Mouse (Mus musculus): ENCODE measurements around the gene Hs3st3a1. TPM values are rescaled to one million over a fixed set of nuclear protein-coding genes. Genes with fewer than 3 reads are reported as not detected.

Gene Hs3st3a1
- 0.21 and 0.30 TPM in 2 replicates for polyA plus RNA-seq (2015; fragmentation: Nextera tagmentation; extraction: Ambion mirVana)

- peak; percentile 18 for DNase-seq (ENCODE audit: low spot score)
Measured at GRCm38 (mm10) chr11:64434611-64435545, at the start of gene Hs3st3a1. Hs3st3a1 (plus strand) TSS chr11:64435332.

- DNase-seq (ENCODE audit: low spot score) = no peak
Measured at GRCm38 (mm10) chr11:64386333-64386732, 48.8 kb upstream of the Hs3st3a1 start.

DNA sequence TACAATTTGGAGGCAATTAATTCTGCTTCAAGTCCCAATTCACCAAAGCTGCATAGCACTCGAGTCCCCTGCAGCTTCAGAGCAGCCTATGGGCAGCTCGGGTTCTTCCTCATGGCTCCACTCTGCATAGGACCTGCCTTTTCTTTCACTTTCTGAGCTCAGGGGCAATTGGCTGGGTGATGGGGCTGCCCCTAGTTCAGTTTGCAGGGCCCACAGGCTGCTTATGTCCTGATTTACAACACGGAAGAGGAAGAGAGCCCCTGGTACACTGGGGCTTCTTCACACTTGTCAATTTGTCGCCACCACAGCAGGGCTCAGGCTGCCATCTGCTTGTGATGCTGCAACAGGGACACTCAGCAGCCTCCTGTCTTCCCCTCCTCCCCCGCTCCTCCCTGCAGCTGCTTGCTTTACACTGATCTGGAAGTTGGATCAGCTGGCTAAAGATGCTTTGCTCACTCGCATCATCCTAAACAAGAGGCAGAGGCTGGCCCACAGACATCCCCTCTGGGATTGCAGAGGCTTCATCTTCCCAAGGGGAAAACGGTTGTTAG, 38.7 kb upstream of the Hs3st3a1 start:
- DNase-seq (ENCODE audit: low spot score) = peak; percentile 69

GRCm38 (mm10) chr11:64396949-64397348, 38.2 kb upstream of the Hs3st3a1 start:
- DNase-seq (ENCODE audit: low spot score) = no peak

GRCm38 (mm10) chr11:64397612-64398011, 37.5 kb upstream of the Hs3st3a1 start:
- no peak for DNase-seq (ENCODE audit: low spot score)

GRCm38 (mm10) chr11:64400534-64401093, 34.5 kb upstream of the Hs3st3a1 start:
- DNase-seq (ENCODE audit: low spot score) = no peak

DNA sequence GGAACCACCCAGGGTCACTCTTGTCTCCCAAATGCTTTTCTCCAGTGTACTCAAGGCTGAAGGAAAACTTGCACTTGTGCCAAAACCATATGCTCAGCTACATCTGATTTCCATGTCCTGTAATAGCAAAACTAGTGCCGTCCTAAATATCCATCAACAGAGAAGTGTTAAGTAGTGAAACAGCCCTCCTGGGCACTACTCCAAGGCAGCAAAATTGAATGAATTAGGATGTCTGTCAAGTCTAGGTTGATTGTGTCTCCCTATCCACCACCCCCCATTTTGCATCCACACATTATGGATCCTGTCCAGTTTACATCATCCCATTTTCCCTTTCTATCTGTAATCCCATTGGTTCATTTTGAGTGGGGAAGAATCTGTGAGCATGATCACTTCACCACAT, 16.2 kb upstream of the Hs3st3a1 start:
- no peak for DNase-seq (ENCODE audit: low spot score)

DNA sequence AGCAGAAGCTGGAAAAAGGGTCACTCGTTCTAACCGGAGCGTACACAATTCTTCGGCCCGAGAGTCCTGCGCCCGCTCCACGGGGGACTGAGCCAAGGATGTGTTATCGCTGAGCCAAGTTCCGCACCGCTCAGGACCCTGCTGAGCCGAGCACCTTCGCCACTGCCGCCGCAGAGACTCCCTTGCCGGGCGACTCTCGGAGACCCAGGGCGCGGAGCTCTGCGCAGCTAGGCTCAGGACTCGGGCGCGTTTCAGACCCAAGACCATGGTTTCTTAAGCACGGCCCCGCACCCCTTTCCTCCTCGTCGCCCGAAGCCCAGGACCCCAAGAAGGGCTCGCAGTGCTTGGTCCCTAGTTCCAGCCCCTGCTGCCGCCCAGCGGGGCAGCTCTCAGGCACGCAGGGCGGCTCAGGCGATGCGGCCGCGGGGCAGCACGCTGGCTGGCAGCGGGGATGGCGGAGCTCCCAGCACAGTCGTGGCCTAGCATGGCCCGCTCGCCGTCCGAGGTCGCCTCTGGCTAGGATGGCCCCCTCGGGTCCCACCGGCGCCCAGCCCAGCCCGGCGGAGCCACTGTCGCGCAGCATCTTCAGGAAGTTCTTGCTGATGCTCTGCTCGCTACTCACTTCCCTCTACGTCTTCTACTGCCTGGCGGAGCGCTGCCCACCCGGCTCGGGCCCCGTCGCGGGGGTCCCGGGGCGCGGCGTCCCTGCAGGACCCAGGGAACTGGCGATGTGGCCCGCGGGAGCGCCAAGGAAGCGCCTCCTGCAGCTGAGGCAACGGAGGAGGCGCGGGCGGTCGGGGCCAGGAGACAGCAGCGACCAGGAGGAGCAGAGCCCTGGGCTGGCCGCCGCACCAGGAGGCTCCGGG, 647 bp downstream of the Hs3st3a1 start:
- peak; percentile 7 for DNase-seq (ENCODE audit: low spot score)

GRCm38 (mm10) chr11:64436412-64436727, 1.2 kb downstream of the Hs3st3a1 start, which contains the start of gene F930015N05Rik:
F930015N05Rik (minus strand) TSS chr11:64436653.
- DNase-seq (ENCODE audit: low spot score) = no peak

DNA sequence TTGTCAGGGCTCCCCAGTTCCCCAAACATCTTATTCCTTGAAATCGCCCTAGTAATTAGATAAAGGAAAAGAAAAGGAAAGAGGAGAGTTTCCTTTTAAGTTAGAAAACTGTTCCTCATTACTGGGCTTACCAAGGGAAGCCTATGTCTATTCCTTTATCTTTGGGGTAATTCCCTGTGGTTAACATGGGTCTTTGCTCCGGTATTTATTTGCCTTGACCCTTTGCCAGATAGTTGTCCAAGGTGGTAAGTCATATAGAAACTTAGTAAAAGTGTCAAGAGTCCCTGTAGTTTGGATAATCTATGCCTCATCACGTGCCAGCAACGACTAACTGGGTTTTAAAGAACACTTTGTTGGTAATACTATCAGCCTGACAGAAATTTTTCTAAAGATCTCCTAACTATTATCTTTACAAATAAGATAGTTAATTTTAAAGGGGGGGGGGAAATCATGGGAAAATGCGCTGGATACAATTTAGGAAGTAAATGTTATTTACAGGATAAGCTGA, 1.7 kb downstream of the Hs3st3a1 start:
- no peak for DNase-seq (ENCODE audit: low spot score)

DNA sequence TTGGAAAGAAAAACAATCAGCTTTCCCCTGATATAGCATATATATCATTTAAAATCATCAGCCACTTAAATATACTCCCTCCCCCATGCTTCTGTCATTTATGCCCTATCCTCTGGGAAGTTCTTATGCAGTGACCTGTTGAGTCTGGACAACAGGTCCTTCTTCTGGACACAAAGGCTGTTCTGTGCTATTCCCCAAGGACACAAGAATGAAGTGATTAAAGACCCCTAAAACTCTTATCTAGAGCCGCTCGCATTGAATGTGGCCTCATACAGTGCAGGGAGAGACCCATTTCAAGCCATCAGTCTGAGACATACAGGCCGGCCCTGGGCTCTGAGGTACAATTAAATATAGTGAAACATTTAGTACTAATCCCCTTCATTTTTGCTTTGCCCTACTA, 2.6 kb downstream of the Hs3st3a1 start:
- no peak for DNase-seq (ENCODE audit: low spot score)

GRCm38 (mm10) chr11:64438909-64439308, 3.8 kb downstream of the Hs3st3a1 start:
- peak; percentile 14 for DNase-seq (ENCODE audit: low spot score)

GRCm38 (mm10) chr11:64442119-64442518, 7.0 kb downstream of the Hs3st3a1 start:
- peak; percentile 47 for DNase-seq (ENCODE audit: low spot score)

- DNase-seq (ENCODE audit: low spot score) = no peak
Measured at GRCm38 (mm10) chr11:64442701-64443100, 7.6 kb downstream of the Hs3st3a1 start.

DNA sequence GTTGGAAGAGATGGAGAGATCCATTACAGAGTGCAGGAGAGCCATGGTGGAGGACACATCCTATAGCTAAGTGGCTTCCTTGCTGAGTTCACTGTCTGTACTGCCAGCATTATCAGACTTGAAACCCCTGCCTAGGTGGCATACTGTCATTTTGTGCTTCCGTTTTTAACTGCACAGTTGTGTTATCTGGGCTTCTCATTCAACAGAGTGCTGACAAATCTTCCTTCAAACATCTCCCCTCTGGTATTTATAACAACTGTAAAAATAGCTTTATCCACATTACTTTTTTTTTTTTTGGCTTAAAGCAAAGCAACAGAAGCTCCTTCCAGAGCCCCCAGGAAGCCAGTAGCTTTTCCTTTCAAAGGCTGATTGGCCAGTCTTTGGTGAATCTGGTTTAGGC, 10.1 kb downstream of the Hs3st3a1 start:
- DNase-seq (ENCODE audit: low spot score) = no peak

- DNase-seq (ENCODE audit: low spot score) = no peak
Measured at GRCm38 (mm10) chr11:64448586-64449315, 13.6 kb downstream of the Hs3st3a1 start.

GRCm38 (mm10) chr11:64461746-64462145, 26.6 kb downstream of the Hs3st3a1 start:
- no peak for DNase-seq (ENCODE audit: low spot score)

DNA sequence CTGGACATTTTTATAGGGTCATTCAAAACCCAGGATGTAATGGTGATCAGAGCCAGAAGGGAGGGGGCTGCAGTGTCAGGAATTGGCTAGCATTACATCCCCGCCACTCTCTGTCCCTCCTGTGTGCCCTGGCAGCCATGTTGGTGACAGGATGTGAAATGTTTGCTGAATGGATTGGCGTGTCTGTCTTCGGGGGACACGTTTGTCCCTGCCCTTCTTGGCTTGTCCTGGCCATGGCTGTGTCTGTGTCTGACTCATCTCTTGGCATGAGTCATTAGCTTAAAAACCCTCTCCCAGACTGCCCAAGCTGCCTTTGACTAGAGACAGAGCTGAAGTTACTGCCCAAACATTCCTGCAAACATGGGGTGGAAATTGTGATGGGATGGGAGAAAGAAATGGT, 33.6 kb downstream of the Hs3st3a1 start:
- no peak for DNase-seq (ENCODE audit: low spot score)

- DNase-seq (ENCODE audit: low spot score) = no peak
Measured at GRCm38 (mm10) chr11:64470689-64471088, 35.6 kb downstream of the Hs3st3a1 start.

GRCm38 (mm10) chr11:64473679-64474078, 38.5 kb downstream of the Hs3st3a1 start:
- no peak for DNase-seq (ENCODE audit: low spot score)

DNA sequence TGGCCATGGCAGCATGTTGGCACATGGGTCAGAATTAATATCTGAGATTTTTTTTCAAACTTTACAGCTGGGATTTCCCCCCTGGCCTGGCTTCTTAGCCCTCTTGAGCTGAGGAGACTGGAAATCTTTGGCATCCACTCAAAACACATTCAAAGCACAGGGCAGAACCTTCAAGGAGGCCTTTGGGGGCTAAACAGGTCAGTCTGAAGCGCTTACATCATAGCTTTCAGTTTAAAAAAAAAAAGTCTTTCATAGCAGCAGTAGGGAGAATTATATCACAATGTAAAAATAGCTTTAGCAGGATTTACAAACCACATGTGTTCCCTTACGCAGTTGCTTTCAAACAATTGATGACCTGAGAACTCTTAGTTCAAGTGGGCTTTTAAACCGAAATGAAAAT, 46.3 kb downstream of the Hs3st3a1 start:
- DNase-seq (ENCODE audit: low spot score) = no peak

Data from thymus, postnatal 0 days (tissue).